Mouse (Mus musculus) urinary bladder, postnatal 10 days (tissue): Measurements from ENCODE around the gene Tdpoz1.
"Not testable (repeated sequence)": the region's sequence is repeated elsewhere in the genome, so short reads cannot be mapped to it uniquely, and the experiment has no call there.

Experiments used
- DNase-seq: peaks from one replicate; pipeline ENCODE4 v3.0.0; 2022; ENCODE audit warnings: low spot score

Tdpoz1 gene

GRCm38 (mm10) chr3:93676210-93676609 lies at the start of gene Tdpoz1:
Gene Tdpoz1 (minus strand): TSS chr3:93676310.
- DNase-seq, result not testable (repeated sequence)

GRCm38 (mm10) chr3:93708969-93709637 lies 33.0 kb upstream of the Tdpoz1 start:
- DNase-seq, result not testable (repeated sequence)

GRCm38 (mm10) chr3:93692970-93693369 lies 16.9 kb upstream of the Tdpoz1 start, which contains the start of gene Gm37596:
Gene Gm37596 (minus strand): TSS chr3:93693070.
- DNase-seq, result not testable (repeated sequence)

GRCm38 (mm10) chr3:93670805-93671503 lies 5.2 kb downstream of the Tdpoz1 start:
- DNase-seq, result not testable (repeated sequence)

GRCm38 (mm10) chr3:93654260-93654659 lies 21.9 kb downstream of the Tdpoz1 start:
- no peak for DNase-seq

GRCm38 (mm10) chr3:93652586-93652985 lies 23.5 kb downstream of the Tdpoz1 start, which contains the start of gene Tdpoz2:
Gene Tdpoz2 (minus strand): TSS chr3:93652686.
- DNase-seq, result no peak

- not testable (repeated sequence) for DNase-seq
These were observed 45.0 kb downstream of the Tdpoz1 start for GRCm38 (mm10) chr3:93630917-93631714.
